In genomic region chr1:186116701-186117488, GRCm38 (mm10) we compare ENCODE assay signal across 8 mouse cellular contexts. TPM values are rescaled to one million over a fixed set of nuclear protein-coding genes. Genes with fewer than 3 reads are reported as not detected.
DNase-seq lines count a peak whose midpoint lies in the region; ATAC-seq lines count a peak whose summit lies in the region.

Gene Lyplal1 (minus strand): TSS chr1:186117310.

- H3K9me3 ChIP-seq in intestine, embryonic 15.5 days, result no peaks in the 10 kb centered on the region

- 0 out of 2 replicates have a peak, but pooled peaks cover 2% of the 10 kb centered on the region for H3K4me1 ChIP-seq in intestine, embryonic 15.5 days (replicated peaks)

- peak; percentile 97 for ATAC-seq in intestine, embryonic 15.5 days
- peak; percentile 96 for ATAC-seq in megakaryocyte-erythroid progenitor cell, adult 5-6 weeks (replicated peaks; ENCODE audit: low FRiP score, low TSS enrichment, poor library complexity, severe bottlenecking)

- H3K36me3 ChIP-seq in intestine, embryonic 15.5 days, result no peaks in the 10 kb centered on the region

- peak within 1 kb of the TSS; percentile 84 for H3K4me2 ChIP-seq in intestine, embryonic 15.5 days (replicated peaks)

- intact Hi-C loops in gastrocnemius, postnatal 36 days (cut with DNase I), result no loop called here
- intact Hi-C loops in left cerebral cortex, postnatal 14 days (cut with DNase I), result no loop called here

- DNase-seq in adrenal gland, adult 8-10 months, result peak; percentile 90
- DNase-seq in embryo, embryonic 10.5 days (ENCODE audit: low spot score), result peak; percentile 95
- peak; percentile 94 for DNase-seq in gastrocnemius, postnatal 36 days
- DNase-seq in left cerebral cortex, postnatal 14 days (ENCODE audit: low spot score in 2 of 2), result peak; percentile 97 to 98
- peak; percentile 95 for DNase-seq in right cerebral cortex, postnatal 25 days
- DNase-seq in urinary bladder, postnatal 36 days (ENCODE audit: low spot score in 2 of 2), result peak; percentile 92 to 95

- WGBS in intestine, embryonic 15.5 days, result 4% methylated on average over 44 of the region's 44 CpGs

- peak within 1 kb of the TSS; percentile 72 for H3K4me3 ChIP-seq in intestine, embryonic 15.5 days (replicated peaks)

- H3K9ac ChIP-seq in intestine, embryonic 15.5 days, result peak within 1 kb of the TSS; percentile 77

- no peaks in the 10 kb centered on the region for H3K27me3 ChIP-seq in intestine, embryonic 15.5 days (replicated peaks)

- peak within 1 kb of the TSS; percentile 73; the same call in 1 of the 2 replicates for H3K27ac ChIP-seq in intestine, embryonic 15.5 days

RNA-seq across cellular contexts. Expression of gene Lyplal1, which starts in this region (rescaled TPM):
- 10 to 100 TPM; 15.3 to 26.3 (median 20.2) TPM for total RNA-seq in adrenal gland, adult 8-10 months (2022)
- 1 to 10 TPM; 2.3 to 2.5 TPM for total RNA-seq in gastrocnemius, postnatal 36 days (2021)
- 17.1 and 19.1 TPM in 2 replicates for polyA plus RNA-seq in intestine, embryonic 15.5 days (2015; fragmentation: Nextera tagmentation; extraction: Ambion mirVana)
- 10 to 100 TPM; 10.2 to 14.0 TPM for total RNA-seq in left cerebral cortex, postnatal 14 days (2021)
- 0.62 and 0.63 TPM in 2 replicates for total RNA-seq in megakaryocyte-erythroid progenitor cell, adult 5-6 weeks (2014; fragmentation: Nextera tagmentation)
- 0.70 and 4.2 TPM in 2 replicates for total RNA-seq in megakaryocyte-erythroid progenitor cell, adult 5-6 weeks (2017)

Comparison
In these comparisons a context has a peak if more than half of its experiments do, and no peak if none do; other contexts are left out.
1. Peak in every context shown above with its lines: DNase-seq, ATAC-seq, H3K4me3 ChIP-seq and H3K27ac ChIP-seq.